Mouse (Mus musculus): ENCODE data around the gene Selenbp2. TPM values are rescaled to one million over a fixed set of nuclear protein-coding genes. Genes with fewer than 3 reads are reported as not detected.
"Not testable (repeated sequence)": the region's sequence is repeated elsewhere in the genome, so short reads cannot be mapped to it uniquely, and the experiment has no call there.

Selenbp2 gene
- polyA plus RNA-seq, 1 experiment from 2014 or later = 37.3 TPM

DNA sequence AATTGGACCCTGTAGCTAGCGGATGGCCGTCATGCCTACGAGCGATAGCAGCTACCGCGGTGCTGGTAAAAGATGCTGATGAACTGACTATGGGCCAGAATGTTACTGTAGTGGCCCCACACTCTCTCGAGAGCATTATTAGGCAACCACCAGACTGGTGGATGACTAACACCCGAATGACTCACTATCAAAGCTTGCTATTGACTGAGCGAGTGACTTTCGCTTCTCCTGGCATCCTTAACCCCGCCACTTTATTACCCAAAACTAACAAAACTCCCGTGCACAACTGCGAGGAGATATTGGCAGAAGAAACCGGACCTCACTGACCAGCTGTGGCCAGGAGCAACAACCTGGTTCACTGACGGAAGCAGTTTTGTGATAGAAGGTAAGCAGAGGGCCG, 12.6 kb upstream of the Selenbp2 start:
- Histone ChIP-seq H3K4me2 (replicated peaks; ENCODE audit: low read depth) (peak overlapping the region; percentile 24; the same call in 1 of the 2 replicates), H3K4me1 (replicated peaks; ENCODE audit: control insufficient read depth, insufficient read depth) (no peaks in the 10 kb centered on the region), H3K9me3 (ENCODE audit: control insufficient read depth, low read length) (no peaks in the 10 kb centered on the region), H3K36me3 (ENCODE audit: control insufficient read depth, insufficient read depth, low read length) (no peaks in the 10 kb centered on the region), H3K9ac (ENCODE audit: low read length) (no peak overlapping the region), H3K27ac (replicated peaks) (no peak overlapping the region; the same call in 1 of the 2 replicates), H3K4me3 (ENCODE audit: low read depth, low read length) (no peak overlapping the region), H3K27me3 (ENCODE audit: control insufficient read depth, insufficient read depth, low read length) (no peaks in the 10 kb centered on the region)
- DNase-seq (ENCODE audit: low spot score) (peak; percentile 51), ATAC-seq (ENCODE audit: low FRiP score, low TSS enrichment) (peak; percentile 85)
- TF ChIP-seq CTCF (IDR thresholded peaks at IDR 0.05; ENCODE audit: low read depth) (no peak), EP300 (optimal IDR thresholded peaks at IDR 0.05) (no peak)
- WGBS = 66% methylated on average over 16 of the region's 16 CpGs

DNA sequence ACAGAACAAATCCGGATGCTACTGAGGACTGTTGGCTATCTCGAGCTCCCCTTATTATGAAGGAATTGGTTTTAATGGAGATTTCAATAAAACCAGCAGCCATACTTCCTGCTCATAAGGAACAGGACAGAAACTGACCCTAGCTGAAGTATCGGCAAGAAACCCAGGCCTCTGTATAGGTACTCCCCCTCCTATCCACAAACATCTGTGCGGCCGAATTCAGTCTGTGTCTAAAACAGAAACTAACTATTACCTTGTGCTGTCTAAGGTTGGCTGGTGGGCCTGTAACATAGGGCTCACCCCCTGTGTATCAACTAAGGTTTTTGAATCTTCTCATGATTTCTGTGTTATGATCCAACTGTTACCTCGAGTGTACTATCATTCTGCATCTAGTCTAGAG, 9.7 kb upstream of the Selenbp2 start:
- Histone ChIP-seq H3K27ac (replicated peaks) (no peak overlapping the region), H3K4me3 (ENCODE audit: low read depth, low read length) (no peak overlapping the region), H3K4me1 (replicated peaks; ENCODE audit: control insufficient read depth, insufficient read depth) (no peaks in the 10 kb centered on the region), H3K27me3 (ENCODE audit: control insufficient read depth, insufficient read depth, low read length) (no peaks in the 10 kb centered on the region), H3K4me2 (replicated peaks; ENCODE audit: low read depth) (no peak overlapping the region), H3K36me3 (ENCODE audit: control insufficient read depth, insufficient read depth, low read length) (no peaks in the 10 kb centered on the region), H3K9ac (ENCODE audit: low read length) (no peak overlapping the region), H3K9me3 (ENCODE audit: control insufficient read depth, low read length) (no peaks in the 10 kb centered on the region)
- 77% methylated on average over 6 of the region's 6 CpGs for WGBS
- ATAC-seq (ENCODE audit: low FRiP score, low TSS enrichment) = no peak
- no peak for DNase-seq (ENCODE audit: low spot score)
- TF ChIP-seq EP300 (optimal IDR thresholded peaks at IDR 0.05) = no peak
- no peak for TF ChIP-seq CTCF (IDR thresholded peaks at IDR 0.05; ENCODE audit: low read depth)

DNA sequence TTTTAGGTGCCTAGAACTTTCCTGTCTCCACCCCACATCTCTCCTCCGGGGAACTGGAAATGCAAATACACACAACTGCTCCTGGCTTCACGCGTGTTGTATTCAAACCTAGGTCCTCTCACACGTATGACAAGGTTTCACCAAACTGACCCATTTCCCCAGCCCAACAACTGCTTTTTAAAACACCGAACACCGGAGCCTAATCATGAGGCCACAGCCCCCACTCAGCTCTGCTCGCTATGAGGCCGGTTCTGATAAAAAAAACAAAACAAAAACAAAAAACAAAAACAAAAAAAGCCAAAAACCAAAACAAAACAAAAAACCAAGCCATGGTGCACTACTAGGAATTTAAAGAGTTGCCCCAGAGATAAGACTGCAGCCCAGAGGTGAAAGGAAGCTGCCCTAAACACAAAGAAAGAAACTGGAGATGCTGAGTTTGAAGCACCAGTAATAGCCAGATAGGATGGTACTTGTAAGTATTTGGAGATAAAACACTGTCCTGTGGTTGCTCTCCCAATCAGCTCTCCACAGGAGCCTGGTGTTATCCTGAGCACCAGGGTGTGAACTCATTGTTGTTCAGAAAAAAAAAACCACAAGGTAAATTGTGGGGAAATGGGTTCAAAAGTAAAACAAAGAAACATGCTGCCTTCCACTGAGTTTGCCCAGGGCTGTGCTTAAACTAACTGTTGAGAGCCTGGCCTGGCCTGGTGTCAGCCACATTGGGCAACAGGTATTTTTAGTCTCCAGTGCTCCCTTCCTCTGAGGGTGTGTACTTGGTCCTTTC, 7.2 kb upstream of the Selenbp2 start:
- H3K36me3 ChIP-seq (ENCODE audit: control insufficient read depth, insufficient read depth, low read length); DNase-seq (ENCODE audit: low spot score); H3K9ac ChIP-seq (ENCODE audit: low read length); H3K27ac ChIP-seq (replicated peaks); H3K4me1 ChIP-seq (replicated peaks; ENCODE audit: control insufficient read depth, insufficient read depth); H3K4me2 ChIP-seq (replicated peaks; ENCODE audit: low read depth); H3K9me3 ChIP-seq (ENCODE audit: control insufficient read depth, low read length); H3K27me3 ChIP-seq (ENCODE audit: control insufficient read depth, insufficient read depth, low read length); H3K4me3 ChIP-seq (ENCODE audit: low read depth, low read length): not testable (repeated sequence)
- peak; percentile 51; the same call in 1 of the 2 replicates for ATAC-seq (ENCODE audit: low FRiP score, low TSS enrichment)
- 85% methylated on average over 8 of the region's 8 CpGs for WGBS

DNA sequence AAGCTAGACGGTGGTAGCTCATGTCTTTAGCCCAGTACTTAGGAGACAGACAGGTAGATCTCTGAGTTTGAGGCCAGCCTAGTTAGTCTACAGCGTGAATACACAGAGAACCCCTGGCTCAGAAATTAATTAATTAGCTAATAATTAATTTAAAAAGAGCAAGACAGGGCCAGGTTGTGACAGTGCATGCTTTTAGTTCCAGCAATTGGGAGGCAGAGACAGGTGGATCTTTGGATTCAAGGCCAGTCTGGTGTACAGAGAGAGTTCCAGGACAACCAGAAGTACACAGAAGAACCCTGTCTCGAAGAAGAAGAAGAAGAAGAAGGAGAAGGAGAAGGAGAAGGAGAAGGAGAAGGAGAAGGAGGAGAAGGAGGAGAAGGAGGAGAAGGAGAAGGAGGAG, 4.7 kb upstream of the Selenbp2 start:
- H3K27me3 ChIP-seq (ENCODE audit: control insufficient read depth, insufficient read depth, low read length); H3K4me3 ChIP-seq (ENCODE audit: low read depth, low read length); H3K27ac ChIP-seq (replicated peaks); H3K9ac ChIP-seq (ENCODE audit: low read length); H3K4me2 ChIP-seq (replicated peaks; ENCODE audit: low read depth); H3K9me3 ChIP-seq (ENCODE audit: control insufficient read depth, low read length); DNase-seq (ENCODE audit: low spot score); ATAC-seq (ENCODE audit: low FRiP score, low TSS enrichment); H3K4me1 ChIP-seq (replicated peaks; ENCODE audit: control insufficient read depth, insufficient read depth); H3K36me3 ChIP-seq (ENCODE audit: control insufficient read depth, insufficient read depth, low read length): not testable (repeated sequence)
- WGBS = 85% methylated on average over 3 of the region's 3 CpGs

DNA sequence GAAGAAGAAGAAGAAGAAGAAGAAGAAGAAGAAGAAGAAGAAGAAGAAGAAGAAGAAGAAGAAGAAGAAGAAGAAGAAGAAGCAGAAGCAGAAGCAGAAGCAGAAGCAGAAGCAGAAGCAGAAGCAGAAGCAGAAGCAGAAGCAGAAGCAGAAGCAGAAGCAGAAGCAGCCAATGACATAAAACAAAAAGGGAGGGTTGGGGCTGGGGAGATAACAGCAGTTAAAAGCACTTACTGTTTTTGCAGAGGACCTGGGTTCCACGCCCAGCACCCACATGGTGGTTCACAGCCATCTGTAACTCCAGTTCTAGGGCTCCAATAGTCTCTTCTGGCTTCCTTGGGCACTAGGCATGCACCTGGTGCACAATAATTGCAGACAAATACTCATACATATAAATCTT, 4.2 kb upstream of the Selenbp2 start:
- H3K4me3 ChIP-seq (ENCODE audit: low read depth, low read length); H3K9ac ChIP-seq (ENCODE audit: low read length); H3K36me3 ChIP-seq (ENCODE audit: control insufficient read depth, insufficient read depth, low read length); H3K27me3 ChIP-seq (ENCODE audit: control insufficient read depth, insufficient read depth, low read length); DNase-seq (ENCODE audit: low spot score); H3K4me1 ChIP-seq (replicated peaks; ENCODE audit: control insufficient read depth, insufficient read depth); H3K27ac ChIP-seq (replicated peaks); H3K9me3 ChIP-seq (ENCODE audit: control insufficient read depth, low read length); ATAC-seq (ENCODE audit: low FRiP score, low TSS enrichment); H3K4me2 ChIP-seq (replicated peaks; ENCODE audit: low read depth): not testable (repeated sequence)
- 59% methylated on average over 1 of the region's 1 CpGs for WGBS

DNA sequence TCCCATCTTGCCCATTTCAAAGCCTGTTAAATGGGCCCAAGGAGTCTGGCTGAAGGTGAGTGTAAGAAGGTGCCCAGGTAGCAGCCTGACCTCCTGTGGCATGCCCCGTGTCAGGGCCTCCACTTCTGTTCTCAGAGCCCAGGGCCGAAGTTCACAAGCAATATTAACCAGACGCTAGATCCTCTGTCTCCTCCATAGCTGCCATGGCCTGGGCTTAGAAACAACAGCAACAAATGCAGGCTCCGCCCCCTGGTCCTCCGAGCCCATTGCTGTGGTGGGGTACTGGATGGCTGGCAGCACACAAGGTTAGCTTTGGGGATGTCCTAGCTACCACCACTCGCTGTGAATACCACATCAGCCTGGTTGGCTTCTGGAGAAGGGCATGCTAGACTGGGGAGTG, 3.2 kb upstream of the Selenbp2 start:
- not testable (repeated sequence) for H3K4me2 ChIP-seq (replicated peaks; ENCODE audit: low read depth); ATAC-seq (ENCODE audit: low FRiP score, low TSS enrichment); H3K27ac ChIP-seq (replicated peaks); H3K4me3 ChIP-seq (ENCODE audit: low read depth, low read length); H3K27me3 ChIP-seq (ENCODE audit: control insufficient read depth, insufficient read depth, low read length); H3K4me1 ChIP-seq (replicated peaks; ENCODE audit: control insufficient read depth, insufficient read depth); H3K9ac ChIP-seq (ENCODE audit: low read length); H3K36me3 ChIP-seq (ENCODE audit: control insufficient read depth, insufficient read depth, low read length); H3K9me3 ChIP-seq (ENCODE audit: control insufficient read depth, low read length); DNase-seq (ENCODE audit: low spot score)
- 70% methylated on average over 6 of the region's 6 CpGs for WGBS

Data from stomach, postnatal 0 days (tissue).